Mouse (Mus musculus) C3H10T1/2 (cell line): Measurements from ENCODE around the gene Ephx1. TPM values are rescaled to one million over a fixed set of nuclear protein-coding genes. Genes with fewer than 3 reads are reported as not detected.

Source experiments
- polyA plus RNA-seq, 2 experiments: library from polyadenylated mRNA; unstranded; fragments of >200 nt; fragmentation: generic; extraction: Trizol; gene quantifications; one replicate each; pipeline ENCODE4 v1.2.1; 2012; ENCODE audit warnings: missing spikeins in 2 of 2

The Ephx1 gene
- polyA plus RNA-seq = 100 to 1,000 TPM; 246 to 537 TPM

DNA sequence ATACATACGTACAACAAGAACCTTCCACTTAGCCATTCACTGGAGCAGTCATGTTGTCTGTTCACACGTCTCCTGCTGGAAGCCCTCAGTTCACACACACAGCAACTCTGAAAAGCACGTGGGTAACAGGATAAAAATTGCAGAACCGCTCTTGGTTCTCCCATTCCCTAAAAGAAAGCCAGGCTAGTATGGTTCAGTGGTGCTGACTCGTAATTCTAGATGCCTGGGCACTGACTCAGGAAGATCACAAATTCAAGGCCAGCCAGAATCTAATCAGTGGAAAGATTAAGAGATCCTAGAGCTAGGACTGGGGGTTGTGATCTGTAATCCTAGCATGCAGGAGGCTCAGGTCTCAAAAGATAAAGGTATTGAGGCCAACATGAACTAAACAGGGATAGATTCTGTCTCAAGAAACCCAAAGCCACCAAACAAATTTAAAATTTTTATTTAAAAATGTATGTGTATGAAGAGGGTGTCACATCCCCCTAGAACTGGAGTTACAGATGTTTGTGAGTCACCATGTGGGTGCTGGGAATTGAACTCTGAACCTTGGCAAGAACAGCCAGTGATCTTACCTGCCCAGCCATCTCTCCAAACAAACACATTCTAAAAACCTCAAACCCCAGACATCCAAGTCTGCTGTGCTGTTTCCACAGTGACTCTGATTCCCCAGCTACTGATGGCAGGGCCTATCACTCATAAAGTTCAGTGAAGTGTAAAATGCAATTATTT is at the start of gene Ephx1:
TSS of gene Ephx1 (minus strand) at position 149 of the 732 bp plus-strand sequence.

DNA sequence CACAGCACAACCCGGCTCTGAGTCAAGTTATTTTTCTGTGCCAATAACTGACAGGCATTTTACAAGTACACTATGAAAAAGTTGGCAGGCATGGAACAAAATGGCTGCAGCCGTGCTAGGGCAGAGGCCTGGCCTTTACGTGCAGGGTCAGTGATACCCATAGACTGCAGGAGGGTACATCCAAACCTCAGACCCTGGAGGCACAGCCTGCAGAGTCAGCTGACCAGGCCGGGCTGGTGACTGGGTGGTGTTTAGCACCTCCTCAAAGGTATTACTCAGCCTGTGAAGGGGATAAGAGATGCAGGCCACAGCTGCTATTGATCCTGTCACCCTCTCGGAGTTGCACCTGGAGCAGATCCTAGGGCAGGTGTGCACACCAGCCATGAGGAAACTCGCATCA is 30.2 kb upstream of the Ephx1 start, which contains the start of gene 9130409I23Rik:
TSS of gene 9130409I23Rik (plus strand) at position 301 of the 400 bp plus-strand sequence.

GRCm38 (mm10) chr1:180942166-180943031 is 78.3 kb downstream of the Ephx1 start, which contains the start of gene Tmem63a:
Gene Tmem63a, plus strand, starts transcription at chr1:180942344.

GRCm38 (mm10) chr1:180934467-180935419 is 86.0 kb downstream of the Ephx1 start, which contains the start of gene Lefty1:
Gene Lefty1, plus strand, starts transcription at chr1:180935022.

Other genes starting within 250 kb of the Ephx1 start
- 100 to 1,000 TPM in 1 of 2 experiments, 10 to 100 TPM in 1; 65.3 to 961 TPM for gene H3f3a, start 207.0 kb downstream of the Ephx1 start, polyA plus RNA-seq
- 10 to 100 TPM in 1 of 2 experiments, 1 to 10 TPM in 1; 2.3 to 12.3 TPM for gene Sde2, start 169.8 kb downstream of the Ephx1 start, polyA plus RNA-seq
- not detected for gene Lefty2, start 127.8 kb downstream of the Ephx1 start, polyA plus RNA-seq
- 100 to 1,000 TPM in 1 of 2 experiments, 10 to 100 TPM in 1; 60.0 to 102 TPM for gene Pycr2, start 116.6 kb downstream of the Ephx1 start, polyA plus RNA-seq
- under 1 TPM; 0.02 to 0.13 TPM for gene Lefty1, start 85.9 kb downstream of the Ephx1 start, polyA plus RNA-seq
- gene Tmem63a, start 78.6 kb downstream of the Ephx1 start, polyA plus RNA-seq = 10 to 100 TPM; 21.2 to 65.8 TPM
- gene 9130409I23Rik, start 30.3 kb upstream of the Ephx1 start, polyA plus RNA-seq = not detected
- 1 to 10 TPM; 1.1 to 6.3 TPM for gene Nvl, start 123.3 kb upstream of the Ephx1 start, polyA plus RNA-seq
- gene Cnih4, start 123.8 kb upstream of the Ephx1 start, polyA plus RNA-seq = 100 to 1,000 TPM in 1 of 2 experiments, 10 to 100 TPM in 1; 44.8 to 103 TPM
- 10 to 100 TPM in 1 of 2 experiments, 1 to 10 TPM in 1; 7.3 to 20.4 TPM for gene Wdr26, start 191.1 kb upstream of the Ephx1 start, polyA plus RNA-seq